Mouse (Mus musculus) hindbrain, embryonic 14.5 days (tissue): Measurements from ENCODE around the gene D630003M21Rik. TPM values are rescaled to one million over a fixed set of nuclear protein-coding genes. Genes with fewer than 3 reads are reported as not detected.

Source experiments
- ATAC-seq: fragments of 200-750 bp; cut with Nextera tagmentation; 2 replicates; pipeline ENCODE4 v1.8.0; 2017; ENCODE audit warnings: moderate number of reproducible peaks, mild to moderate bottlenecking, moderate TSS enrichment, moderate library complexity; ENCODE audit not compliant: low FRiP score
- DNase-seq: peaks from one replicate; pipeline ENCODE4 v3.0.0-alpha.2; 2015; ENCODE audit warnings: low spot score
- H3K27ac ChIP-seq: fragments of 300-500 bp; sonication (generic); 2 replicates; pipeline ENCODE4 v1.5.1; 2014; ENCODE audit warnings: mild to moderate bottlenecking, moderate library complexity
- H3K27me3 ChIP-seq: fragments of 300-500 bp; sonication (generic); 2 replicates; pipeline ENCODE4 v1.6.1; 2014; ENCODE audit warnings: mild to moderate bottlenecking, low read length, mixed read lengths; ENCODE audit not compliant: control insufficient read depth, insufficient read depth
- H3K36me3 ChIP-seq: fragments of 300-500 bp; sonication (generic); replicated peaks from 2 replicates; pipeline ENCODE4 v1.6.1; 2014; ENCODE audit not compliant: control insufficient read depth, insufficient read depth
- H3K4me1 ChIP-seq: fragments of 300-500 bp; sonication (generic); replicated peaks from 2 replicates; pipeline ENCODE4 v1.6.1; 2014; ENCODE audit warnings: antibody characterized with exemption, low read length, mixed read lengths; ENCODE audit not compliant: control insufficient read depth, insufficient read depth
- H3K4me2 ChIP-seq: fragments of 300-500 bp; sonication (generic); replicated peaks from 2 replicates; pipeline ENCODE4 v1.6.1; 2014; ENCODE audit warnings: mild to moderate bottlenecking, moderate library complexity
- H3K4me3 ChIP-seq: fragments of 300-500 bp; sonication (generic); replicated peaks from 2 replicates; pipeline ENCODE4 v1.5.1; 2014; ENCODE audit warnings: mild to moderate bottlenecking, low read length
- H3K9ac ChIP-seq: fragments of 300-500 bp; sonication (generic); 2 replicates; pipeline ENCODE4 v1.6.1; 2014
- H3K9me3 ChIP-seq: fragments of 300-500 bp; sonication (generic); 2 replicates; pipeline ENCODE4 v1.6.1; 2016; ENCODE audit warnings: low read length; ENCODE audit not compliant: control insufficient read depth
- WGBS: fragments of 180-500 bp; shearing (Covaris S2); extraction: QIAGEN DNeasy Blood & Tissue Kit; methylation state at CpG from one replicate; pipeline ENCODE4 v1.1.7; 2014; 5-methylcytosine and 5-hydroxymethylcytosine counted together
- polyA plus RNA-seq: library from polyadenylated mRNA; unstranded; fragments of >200 nt; fragmentation: Nextera tagmentation; extraction: Ambion mirVana; gene quantifications from 2 replicates; pipeline ENCODE4 v1.2.1, GENCODE M21; 2014

The D630003M21Rik gene
- polyA plus RNA-seq, 1 experiment from 2014 or later: 1.6 TPM

GRCm38 (mm10) chr2:158169351-158169750 is 59.7 kb downstream of the D630003M21Rik start:
- no peaks in the 10 kb centered on the region for H3K27me3 ChIP-seq
- no peak overlapping the region for H3K9ac ChIP-seq
- no peak overlapping the region for H3K4me2 ChIP-seq
- H3K4me1 ChIP-seq: no peaks in the 10 kb centered on the region
- no peaks in the 10 kb centered on the region for H3K36me3 ChIP-seq
- WGBS: 81% methylated on average over 6 of the region's 6 CpGs
- H3K9me3 ChIP-seq: no peaks in the 10 kb centered on the region
- no peak overlapping the region for H3K27ac ChIP-seq
- DNase-seq (no peak), ATAC-seq (no peak)
- no peak overlapping the region for H3K4me3 ChIP-seq

DNA sequence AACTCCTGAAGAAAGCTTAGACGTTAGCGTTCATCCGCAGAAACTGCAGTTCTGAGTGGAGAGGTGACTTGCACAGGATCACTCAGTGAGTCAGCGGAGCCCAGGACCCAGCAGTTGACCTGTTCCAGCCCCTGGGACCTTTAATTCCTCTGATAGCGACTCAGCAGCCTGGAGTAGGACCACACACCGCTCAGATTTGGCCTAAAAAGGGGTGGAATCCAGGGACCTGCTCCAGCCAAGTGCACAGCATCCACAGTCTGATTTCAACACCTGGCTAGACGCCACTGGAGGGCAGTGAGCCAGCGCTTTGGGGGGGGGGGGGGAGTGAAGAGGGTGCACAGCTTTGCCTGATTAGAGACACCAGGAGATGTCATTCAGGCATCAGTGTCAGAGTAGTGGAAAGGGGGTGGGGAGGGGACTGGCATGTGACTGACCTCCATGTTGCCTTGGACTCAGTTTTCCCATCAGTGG is 60.2 kb downstream of the D630003M21Rik start:
- ATAC-seq (no peak), DNase-seq (no peak)
- Histone ChIP-seq H3K27ac (no peak overlapping the region), H3K9ac (no peak overlapping the region), H3K27me3 (no peaks in the 10 kb centered on the region), H3K4me2 (no peak overlapping the region), H3K9me3 (no peaks in the 10 kb centered on the region), H3K4me1 (no peaks in the 10 kb centered on the region), H3K36me3 (no peaks in the 10 kb centered on the region), H3K4me3 (no peak overlapping the region)
- WGBS: 67% methylated on average over 8 of the region's 8 CpGs

GRCm38 (mm10) chr2:158167496-158168205 is 61.4 kb downstream of the D630003M21Rik start:
- no peak for DNase-seq
- Histone ChIP-seq H3K9me3 (no peaks in the 10 kb centered on the region), H3K9ac (no peak overlapping the region), H3K27me3 (no peaks in the 10 kb centered on the region), H3K4me3 (no peak overlapping the region), H3K36me3 (no peaks in the 10 kb centered on the region), H3K4me2 (no peak overlapping the region), H3K4me1 (no peaks in the 10 kb centered on the region), H3K27ac (no peak overlapping the region; the same call in 1 of the 2 replicates)
- no peak for ATAC-seq
- 63% methylated on average over 9 of the region's 9 CpGs for WGBS

- DNase-seq (no peak), ATAC-seq (no peak)
- no peak overlapping the region for H3K4me2 ChIP-seq
- H3K4me1 ChIP-seq: no peaks in the 10 kb centered on the region
- H3K4me3 ChIP-seq: no peak overlapping the region
- H3K9ac ChIP-seq: no peak overlapping the region
- 82% methylated on average over 7 of the region's 7 CpGs for WGBS
- H3K27ac ChIP-seq: no peak overlapping the region
- H3K36me3 ChIP-seq: no peaks in the 10 kb centered on the region
- H3K27me3 ChIP-seq: no peaks in the 10 kb centered on the region
- H3K9me3 ChIP-seq: no peaks in the 10 kb centered on the region
These were observed 62.4 kb downstream of the D630003M21Rik start for GRCm38 (mm10) chr2:158166628-158167027.

- no peaks in the 10 kb centered on the region for H3K36me3 ChIP-seq
- WGBS: 79% methylated on average over 4 of the region's 4 CpGs
- H3K4me3 ChIP-seq: no peak overlapping the region
- H3K27me3 ChIP-seq: no peaks in the 10 kb centered on the region
- no peak overlapping the region for H3K4me2 ChIP-seq
- H3K4me1 ChIP-seq: no peaks in the 10 kb centered on the region
- DNase-seq (no peak), ATAC-seq (no peak)
- no peak overlapping the region for H3K27ac ChIP-seq
- no peaks in the 10 kb centered on the region for H3K9me3 ChIP-seq
- H3K9ac ChIP-seq: no peak overlapping the region
These were observed 63.2 kb downstream of the D630003M21Rik start for GRCm38 (mm10) chr2:158165776-158166175.

GRCm38 (mm10) chr2:158163034-158163433 is 66.0 kb downstream of the D630003M21Rik start:
- H3K4me2 ChIP-seq: no peak overlapping the region
- H3K36me3 ChIP-seq: no peaks in the 10 kb centered on the region
- no peak overlapping the region for H3K4me3 ChIP-seq
- no peak overlapping the region for H3K27ac ChIP-seq
- H3K27me3 ChIP-seq: no peaks in the 10 kb centered on the region
- ATAC-seq: no peak
- 85% methylated on average over 6 of the region's 6 CpGs for WGBS
- H3K9me3 ChIP-seq: no peaks in the 10 kb centered on the region
- no peak overlapping the region for H3K9ac ChIP-seq
- DNase-seq: no peak
- no peaks in the 10 kb centered on the region for H3K4me1 ChIP-seq

DNA sequence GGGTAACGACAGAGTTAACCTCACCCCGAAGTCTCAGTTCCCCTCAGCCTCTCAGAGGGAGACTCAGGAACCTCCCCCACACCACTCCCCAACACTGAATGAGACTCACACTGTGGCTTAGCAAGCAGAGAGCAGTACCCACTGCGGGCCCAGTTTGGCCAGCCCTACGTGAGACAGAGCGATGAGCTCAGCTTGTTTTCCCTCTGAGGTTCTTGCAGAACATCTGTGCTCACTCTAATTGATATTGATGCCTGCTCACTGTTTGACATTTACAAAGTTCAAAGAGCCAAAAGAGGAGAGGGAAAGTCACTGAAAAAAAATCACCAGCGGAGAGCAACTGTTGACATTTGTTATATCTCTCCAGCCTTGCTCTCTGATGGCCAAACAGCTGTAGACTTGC is 67.3 kb downstream of the D630003M21Rik start:
- Histone ChIP-seq H3K9ac (no peak overlapping the region), H3K27ac (no peak overlapping the region), H3K4me2 (no peak overlapping the region), H3K36me3 (no peaks in the 10 kb centered on the region), H3K4me3 (no peak overlapping the region), H3K9me3 (no peaks in the 10 kb centered on the region), H3K27me3 (no peaks in the 10 kb centered on the region), H3K4me1 (no peaks in the 10 kb centered on the region)
- 85% methylated on average over 6 of the region's 6 CpGs for WGBS
- ATAC-seq (no peak), DNase-seq (no peak)

GRCm38 (mm10) chr2:158159376-158160235 is 69.4 kb downstream of the D630003M21Rik start:
- Histone ChIP-seq H3K27ac (no peak overlapping the region), H3K4me2 (no peak overlapping the region), H3K9me3 (no peaks in the 10 kb centered on the region), H3K4me1 (no peaks in the 10 kb centered on the region), H3K36me3 (no peaks in the 10 kb centered on the region), H3K27me3 (no peaks in the 10 kb centered on the region), H3K4me3 (no peak overlapping the region), H3K9ac (no peak overlapping the region)
- 27% methylated on average over 7 of the region's 7 CpGs for WGBS
- ATAC-seq (no peak), DNase-seq (no peak)

GRCm38 (mm10) chr2:158157654-158158053 is 71.4 kb downstream of the D630003M21Rik start:
- H3K27ac ChIP-seq: no peak overlapping the region
- H3K4me2 ChIP-seq: no peak overlapping the region
- H3K4me1 ChIP-seq: peaks cover 9% of the 10 kb centered on the region
- no peak overlapping the region for H3K4me3 ChIP-seq
- H3K27me3 ChIP-seq: no peaks in the 10 kb centered on the region
- ATAC-seq: no peak
- no peaks in the 10 kb centered on the region for H3K36me3 ChIP-seq
- no peak for DNase-seq
- WGBS: 42% methylated on average over 8 of the region's 8 CpGs
- no peak overlapping the region for H3K9ac ChIP-seq
- H3K9me3 ChIP-seq: no peaks in the 10 kb centered on the region
